Mouse (Mus musculus) erythroblast, embryonic 14.5 days (primary cell): ENCODE measurements at regions not wholly inside any gene's neighbourhood (a gene's known extent, or its start where the extent isn't known, plus 50 kb on each side); places are given as distances from the start of the nearest gene placed in this dataset.

Source experiments
- H3K27me3 ChIP-seq: 2 replicates; pipeline ENCODE4 v1.6.1; 2012; ENCODE audit warnings: inconsistent platforms; ENCODE audit not compliant: control insufficient read depth
- H3K36me3 ChIP-seq: 2 replicates; pipeline ENCODE4 v1.6.1; 2012; ENCODE audit warnings: mild to moderate bottlenecking, inconsistent platforms; ENCODE audit not compliant: control insufficient read depth
- H3K4me1 ChIP-seq: 2 replicates; pipeline ENCODE4 v1.6.1; 2012; ENCODE audit warnings: inconsistent platforms; ENCODE audit not compliant: control insufficient read depth
- H3K4me3 ChIP-seq: replicated peaks from 2 replicates; pipeline ENCODE3; 2012; ENCODE audit warnings: moderate library complexity, mild to moderate bottlenecking, inconsistent platforms
- H3K9me3 ChIP-seq: 2 replicates; pipeline ENCODE4 v1.6.1; 2012; ENCODE audit warnings: low read length, inconsistent platforms, mixed read lengths; ENCODE audit not compliant: control insufficient read depth
- GATA1 ChIP-seq: IDR thresholded peaks from 2 replicates; pipeline ENCODE4 v1.6.1; 2012; ENCODE audit warnings: low read length, inconsistent platforms, mixed read lengths
- TAL1 ChIP-seq: IDR thresholded peaks from 3 replicates; pipeline ENCODE4 v1.6.1; 2012; ENCODE audit warnings: low read length, inconsistent platforms, mixed read lengths

- no peak overlapping the region for H3K4me3 ChIP-seq
- H3K27me3 ChIP-seq = no peaks in the 10 kb centered on the region
- TF ChIP-seq GATA1 (no peak), TAL1 (no peak)
- no peaks in the 10 kb centered on the region for H3K4me1 ChIP-seq
- peaks cover 21% of the 10 kb centered on the region for H3K9me3 ChIP-seq
- no peaks in the 10 kb centered on the region for H3K36me3 ChIP-seq
These were observed 270.4 kb downstream of the Plpp3 start for GRCm38 (mm10) chr4:105427581-105427980.

DNA sequence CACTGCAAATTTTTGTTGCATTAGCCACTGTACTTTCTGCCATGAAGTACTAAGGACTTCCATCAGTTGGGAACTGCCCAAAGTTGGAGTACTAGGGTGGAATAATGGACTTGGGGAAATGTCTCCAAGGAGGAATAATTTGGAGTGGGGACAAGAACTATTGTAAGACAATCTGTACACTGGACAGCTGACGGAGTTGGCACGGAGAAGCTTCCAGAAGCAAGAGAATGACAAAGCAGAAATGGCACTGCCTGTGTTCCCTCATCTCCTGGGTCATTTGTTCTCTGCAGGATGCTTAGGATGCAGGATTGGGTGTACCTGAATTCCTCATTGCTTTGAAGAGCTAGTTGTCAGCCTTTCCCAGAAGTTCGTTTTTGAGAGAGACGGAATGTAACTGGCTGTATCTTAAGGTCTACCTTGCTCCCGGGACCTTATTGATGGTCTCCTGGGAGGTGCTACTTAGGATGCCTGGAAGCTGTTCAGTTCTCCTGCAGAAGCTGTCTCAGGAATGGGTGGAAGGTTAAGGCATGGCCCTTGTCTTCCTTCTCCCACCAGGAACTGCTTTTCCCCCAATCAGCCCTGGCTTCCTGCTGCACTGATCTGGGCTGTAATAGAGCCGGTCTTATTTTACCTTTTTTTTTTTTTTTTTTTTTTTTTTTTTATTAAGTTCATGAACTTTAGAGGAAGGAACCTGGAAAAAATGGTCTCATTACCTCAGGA is 272.4 kb downstream of the Plpp3 start:
- no peak overlapping the region for H3K4me3 ChIP-seq
- TF ChIP-seq GATA1 (no peak), TAL1 (no peak)
- no peaks in the 10 kb centered on the region for H3K36me3 ChIP-seq
- no peaks in the 10 kb centered on the region for H3K4me1 ChIP-seq
- H3K9me3 ChIP-seq = peaks cover 25% of the 10 kb centered on the region
- H3K27me3 ChIP-seq = no peaks in the 10 kb centered on the region

DNA sequence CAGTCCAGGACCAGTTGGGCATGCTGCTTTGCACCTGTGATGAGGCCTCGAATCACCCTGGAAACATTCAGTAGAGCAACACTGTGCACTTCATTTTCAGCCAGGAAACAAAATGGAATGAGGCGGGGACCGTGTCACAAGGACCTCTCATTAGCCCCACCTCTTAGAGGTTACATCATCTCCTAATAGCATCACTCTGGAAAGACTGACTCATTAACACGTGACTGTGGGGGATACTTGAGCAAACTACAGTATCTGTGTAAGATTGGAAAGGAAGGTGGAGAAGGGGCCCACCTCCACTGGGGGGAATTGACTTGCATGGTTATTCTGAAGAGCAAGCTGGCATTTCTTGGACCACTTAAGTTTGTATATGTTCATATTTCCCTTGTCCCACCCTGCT is 275.3 kb downstream of the Plpp3 start:
- no peaks in the 10 kb centered on the region for H3K27me3 ChIP-seq
- TF ChIP-seq TAL1 (no peak), GATA1 (no peak)

GRCm38 (mm10) chr4:105437141-105437540 is 280.0 kb downstream of the Plpp3 start:
- Histone ChIP-seq H3K4me3 (no peak overlapping the region), H3K27me3 (no peaks in the 10 kb centered on the region), H3K36me3 (no peaks in the 10 kb centered on the region), H3K4me1 (no peaks in the 10 kb centered on the region), H3K9me3 (peaks cover 11% of the 10 kb centered on the region)
- no peak for TF ChIP-seq TAL1
- no peak for TF ChIP-seq GATA1

More for the DNA sequence above, 275.3 kb downstream of the Plpp3 start:
- no peaks in the 10 kb centered on the region for H3K36me3 ChIP-seq
- peaks cover 25% of the 10 kb centered on the region for H3K9me3 ChIP-seq
- H3K4me1 ChIP-seq = no peaks in the 10 kb centered on the region
- no peak overlapping the region for H3K4me3 ChIP-seq

GRCm38 (mm10) chr4:105449046-105449860 is 292.1 kb downstream of the Plpp3 start:
- H3K27me3 ChIP-seq = no peaks in the 10 kb centered on the region
- no peaks in the 10 kb centered on the region for H3K4me1 ChIP-seq
- no peaks in the 10 kb centered on the region for H3K36me3 ChIP-seq
- TF ChIP-seq GATA1 (no peak), TAL1 (no peak)
- H3K9me3 ChIP-seq = peaks cover 5% of the 10 kb centered on the region; the same call in 1 of the 2 replicates
- no peak overlapping the region for H3K4me3 ChIP-seq

GRCm38 (mm10) chr4:105450881-105451280 is 293.7 kb downstream of the Plpp3 start:
- Histone ChIP-seq H3K4me3 (no peak overlapping the region), H3K4me1 (no peaks in the 10 kb centered on the region), H3K9me3 (no peaks in the 10 kb centered on the region; the same call in 1 of the 2 replicates), H3K27me3 (no peaks in the 10 kb centered on the region), H3K36me3 (no peaks in the 10 kb centered on the region)
- no peak for TF ChIP-seq TAL1
- TF ChIP-seq GATA1 = no peak

- TF ChIP-seq TAL1 (no peak), GATA1 (no peak)
- Histone ChIP-seq H3K27me3 (no peaks in the 10 kb centered on the region), H3K36me3 (no peaks in the 10 kb centered on the region), H3K9me3 (no peaks in the 10 kb centered on the region; the same call in 1 of the 2 replicates), H3K4me3 (no peak overlapping the region), H3K4me1 (no peaks in the 10 kb centered on the region)
These were observed 294.7 kb downstream of the Plpp3 start for GRCm38 (mm10) chr4:105451871-105452270.

GRCm38 (mm10) chr4:105456955-105457621 is 299.9 kb downstream of the Plpp3 start:
- H3K36me3 ChIP-seq = no peaks in the 10 kb centered on the region
- TF ChIP-seq GATA1 (no peak), TAL1 (no peak)

DNA sequence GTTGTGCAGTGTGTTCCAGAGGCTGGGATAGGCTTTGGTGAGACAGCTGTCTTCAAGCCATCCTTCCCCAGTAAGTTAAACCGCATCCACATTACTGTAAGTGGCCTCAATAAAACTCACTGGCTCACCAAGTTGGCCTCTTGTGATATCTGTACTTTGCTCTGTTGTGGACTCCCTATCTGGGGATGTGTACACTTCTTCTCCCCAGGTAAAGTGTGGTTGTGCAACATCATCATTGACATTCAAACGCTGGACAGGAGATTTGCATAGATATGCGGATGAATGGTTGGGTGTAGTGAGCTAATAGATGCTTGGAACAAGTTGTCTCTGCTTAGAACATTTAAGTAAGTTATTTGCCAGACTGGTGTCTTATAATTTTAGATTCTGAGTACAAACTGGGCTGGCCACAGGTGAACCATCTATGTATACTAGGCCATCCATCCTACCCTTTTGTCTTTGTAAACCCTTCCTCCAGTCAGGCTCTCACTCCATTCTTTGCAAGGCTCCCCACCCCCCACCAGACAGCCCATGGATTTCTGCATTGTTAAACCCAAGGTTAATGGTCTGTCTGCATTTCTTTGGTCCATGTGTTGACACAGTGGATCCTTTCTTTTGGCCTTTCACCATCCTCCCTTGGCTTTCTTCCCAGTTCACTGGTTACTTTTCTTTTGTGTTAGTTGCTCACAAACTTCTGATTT is 303.0 kb downstream of the Plpp3 start:
- no peaks in the 10 kb centered on the region for H3K36me3 ChIP-seq
- H3K27me3 ChIP-seq = no peaks in the 10 kb centered on the region
- H3K4me1 ChIP-seq = no peaks in the 10 kb centered on the region
- TF ChIP-seq TAL1 = no peak
- no peak for TF ChIP-seq GATA1
- no peak overlapping the region for H3K4me3 ChIP-seq
- peaks cover 4% of the 10 kb centered on the region; the same call in 1 of the 2 replicates for H3K9me3 ChIP-seq

More at GRCm38 (mm10) chr4:105456955-105457621, 299.9 kb downstream of the Plpp3 start:
- Histone ChIP-seq H3K4me3 (no peak overlapping the region), H3K27me3 (no peaks in the 10 kb centered on the region), H3K9me3 (peaks cover 4% of the 10 kb centered on the region; the same call in 1 of the 2 replicates), H3K4me1 (no peaks in the 10 kb centered on the region)
